Mouse (Mus musculus): ENCODE measurements around the gene Hspg2.

- TF ChIP-seq CTCF (IDR thresholded peaks at IDR 0.05; ENCODE audit: control insufficient read depth, insufficient read depth, insufficient read length) (no peak), USF1 (IDR thresholded peaks at IDR 0.05; ENCODE audit: low read depth) (no peak), MAX (IDR thresholded peaks at IDR 0.05) (no peak)
Observed at GRCm38 (mm10) chr4:137476761-137477237, 8.2 kb downstream of the Hspg2 start.
